Mouse (Mus musculus) liver, embryonic 15.5 days (tissue): ENCODE results near the gene Erbb2. TPM values are rescaled to one million over a fixed set of nuclear protein-coding genes. Genes with fewer than 3 reads are reported as not detected.

Experiments used
- ATAC-seq: fragments of 200-750 bp; cut with Nextera tagmentation; 2 replicates; pipeline ENCODE4 v1.8.0; 2017; ENCODE audit warnings: moderate number of reproducible peaks, mild to moderate bottlenecking, moderate library complexity; ENCODE audit not compliant: insufficient read depth
- H3K27ac ChIP-seq: fragments of 300-500 bp; sonication (generic); replicated peaks from 2 replicates; pipeline ENCODE4 v1.5.1; 2015; ENCODE audit warnings: mild to moderate bottlenecking, inconsistent platforms
- H3K27me3 ChIP-seq: fragments of 300-500 bp; sonication (generic); 2 replicates; pipeline ENCODE4 v1.6.1; 2015; ENCODE audit warnings: mild to moderate bottlenecking, inconsistent platforms
- H3K36me3 ChIP-seq: fragments of 300-500 bp; sonication (generic); replicated peaks from 2 replicates; pipeline ENCODE4 v1.6.1; 2015; ENCODE audit warnings: moderate library complexity, mild to moderate bottlenecking, inconsistent platforms
- H3K4me1 ChIP-seq: fragments of 300-500 bp; sonication (generic); replicated peaks from 2 replicates; pipeline ENCODE4 v1.6.1; 2015; ENCODE audit warnings: inconsistent platforms
- H3K4me2 ChIP-seq: fragments of 300-500 bp; sonication (generic); 2 replicates; pipeline ENCODE4 v1.6.1; 2015; ENCODE audit warnings: moderate library complexity, mild to moderate bottlenecking, inconsistent platforms
- H3K4me3 ChIP-seq: fragments of 300-500 bp; sonication (generic); replicated peaks from 2 replicates; pipeline ENCODE4 v1.5.1; 2015; ENCODE audit warnings: mild to moderate bottlenecking, inconsistent platforms
- H3K9ac ChIP-seq: fragments of 300-500 bp; sonication (generic); 2 replicates; pipeline ENCODE4 v1.6.1; 2015; ENCODE audit warnings: moderate library complexity, mild to moderate bottlenecking, inconsistent platforms
- H3K9me3 ChIP-seq: fragments of 300-500 bp; sonication (generic); replicated peaks from 2 replicates; pipeline ENCODE4 v1.6.1; 2016; ENCODE audit warnings: inconsistent platforms
- WGBS: fragments of 180-500 bp; shearing (Covaris S2); methylation state at CpG from one replicate; pipeline ENCODE4 v1.1.7; 2015; ENCODE audit warnings: mixed read lengths; ENCODE audit not compliant: insufficient replicate concordance; 5-methylcytosine and 5-hydroxymethylcytosine counted together
- polyA plus RNA-seq: library from polyadenylated mRNA; unstranded; fragments of >200 nt; fragmentation: Nextera tagmentation; extraction: Ambion mirVana; gene quantifications from 2 replicates; pipeline ENCODE4 v1.2.1, GENCODE M21; 2015

Erbb2 gene
- polyA plus RNA-seq, 1 experiment from 2014 or later = 2.3 TPM

- ATAC-seq = no peak
- 42% methylated on average over 25 of the region's 25 CpGs for WGBS
Observed at GRCm38 (mm10) chr11:98385638-98386585, 26.4 kb upstream of the Erbb2 start, which contains the start of gene Pnmt. TSS of gene Pnmt (plus strand) at chr11:98386450.

GRCm38 (mm10) chr11:98386596-98386995 is 25.7 kb upstream of the Erbb2 start:
- no peaks in the 10 kb centered on the region for H3K36me3 ChIP-seq
- no peak for ATAC-seq
- H3K4me1 ChIP-seq = peaks cover under 1% of the 10 kb centered on the region; the same call in 1 of the 2 replicates
- no peaks in the 10 kb centered on the region for H3K9me3 ChIP-seq
- no peak overlapping the region for H3K27ac ChIP-seq
- H3K27me3 ChIP-seq = peaks cover 78% of the 10 kb centered on the region
- H3K4me3 ChIP-seq = no peak overlapping the region
- WGBS = 15% methylated on average over 24 of the region's 24 CpGs
- no peak overlapping the region for H3K4me2 ChIP-seq
- H3K9ac ChIP-seq = no peak overlapping the region

More at GRCm38 (mm10) chr11:98385638-98386585, 26.4 kb upstream of the Erbb2 start, which contains the start of gene Pnmt:
- Histone ChIP-seq H3K9ac (no peak within 1 kb of the TSS), H3K9me3 (no peaks in the 10 kb centered on the region), H3K4me3 (no peak within 1 kb of the TSS), H3K27ac (no peak within 1 kb of the TSS), H3K4me2 (no peak within 1 kb of the TSS), H3K27me3 (peaks cover 73% of the 10 kb centered on the region), H3K4me1 (no peaks in the 10 kb centered on the region), H3K36me3 (0 out of 2 replicates have a peak, but pooled peaks cover under 1% of the 10 kb centered on the region)

DNA sequence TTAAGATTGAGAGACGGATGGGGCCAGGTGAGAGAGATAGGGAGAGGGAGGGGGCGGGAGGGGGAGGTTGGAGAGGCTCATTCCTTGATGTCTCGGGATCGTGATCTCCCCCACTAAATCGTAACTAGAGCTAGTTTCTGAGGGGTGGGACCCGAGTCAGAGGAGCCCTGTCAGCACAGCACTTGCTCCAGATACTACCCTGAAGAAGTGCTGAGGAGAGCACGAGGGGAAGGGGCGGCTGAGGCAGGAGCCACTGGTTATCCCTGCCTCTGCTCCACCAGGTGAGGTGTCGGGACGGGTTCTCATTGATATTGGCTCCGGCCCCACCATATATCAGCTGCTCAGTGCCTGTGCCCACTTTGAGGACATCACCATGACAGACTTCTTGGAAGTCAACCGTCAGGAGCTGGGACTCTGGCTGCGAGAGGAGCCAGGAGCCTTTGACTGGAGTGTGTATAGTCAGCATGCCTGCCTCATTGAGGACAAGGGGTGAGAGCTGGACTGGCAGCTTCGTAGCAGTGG is 25.2 kb upstream of the Erbb2 start:
- H3K9ac ChIP-seq = no peak overlapping the region
- peaks cover 78% of the 10 kb centered on the region for H3K27me3 ChIP-seq
- H3K4me3 ChIP-seq = no peak overlapping the region
- no peak overlapping the region for H3K27ac ChIP-seq
- no peak for ATAC-seq
- no peaks in the 10 kb centered on the region for H3K9me3 ChIP-seq
- H3K4me1 ChIP-seq = peaks cover 5% of the 10 kb centered on the region
- no peak overlapping the region for H3K4me2 ChIP-seq
- 47% methylated on average over 14 of the region's 14 CpGs for WGBS
- H3K36me3 ChIP-seq = no peaks in the 10 kb centered on the region

- ATAC-seq = no peak
- WGBS = 62% methylated on average over 10 of the region's 10 CpGs
- Histone ChIP-seq H3K4me2 (no peak overlapping the region), H3K36me3 (no peaks in the 10 kb centered on the region), H3K9me3 (no peaks in the 10 kb centered on the region), H3K4me3 (no peak overlapping the region), H3K27ac (no peak overlapping the region), H3K9ac (no peak overlapping the region), H3K27me3 (peaks cover 77% of the 10 kb centered on the region), H3K4me1 (peaks cover 17% of the 10 kb centered on the region)
Observed at GRCm38 (mm10) chr11:98388282-98388681, 24.0 kb upstream of the Erbb2 start.

DNA sequence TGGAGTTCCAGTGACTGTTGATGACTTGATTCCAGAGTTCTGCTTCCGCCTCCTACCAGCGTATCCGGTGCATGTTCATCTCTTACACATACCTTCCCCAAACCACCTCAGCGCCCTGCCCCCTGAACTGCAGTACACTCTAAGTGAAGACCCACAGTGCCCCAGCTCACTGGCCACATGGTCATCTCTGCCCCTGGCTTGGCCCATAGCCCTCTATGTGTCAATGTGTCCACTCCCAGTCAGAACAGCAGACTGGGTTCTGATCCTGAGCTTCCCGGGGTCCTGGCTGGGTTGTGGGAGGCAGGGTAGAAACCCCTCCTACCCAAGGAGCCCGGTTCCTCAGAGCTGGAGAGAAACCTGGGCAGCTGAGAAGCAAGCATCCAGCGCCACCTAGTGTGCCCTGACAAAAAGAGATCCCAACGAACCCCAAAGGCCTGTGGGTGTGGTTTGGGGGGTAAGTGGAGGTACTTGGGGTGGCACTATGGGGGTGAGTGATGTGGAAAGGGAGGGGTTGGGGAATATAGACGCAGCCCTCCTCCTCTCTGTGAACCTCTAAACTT is 23.0 kb upstream of the Erbb2 start:
- Histone ChIP-seq H3K36me3 (no peaks in the 10 kb centered on the region), H3K4me1 (peaks cover 27% of the 10 kb centered on the region), H3K4me2 (no peak overlapping the region), H3K27me3 (peaks cover 67% of the 10 kb centered on the region), H3K9me3 (no peaks in the 10 kb centered on the region), H3K9ac (no peak overlapping the region), H3K27ac (no peak overlapping the region), H3K4me3 (no peak overlapping the region)
- WGBS = 17% methylated on average over 9 of the region's 9 CpGs
- ATAC-seq = no peak

DNA sequence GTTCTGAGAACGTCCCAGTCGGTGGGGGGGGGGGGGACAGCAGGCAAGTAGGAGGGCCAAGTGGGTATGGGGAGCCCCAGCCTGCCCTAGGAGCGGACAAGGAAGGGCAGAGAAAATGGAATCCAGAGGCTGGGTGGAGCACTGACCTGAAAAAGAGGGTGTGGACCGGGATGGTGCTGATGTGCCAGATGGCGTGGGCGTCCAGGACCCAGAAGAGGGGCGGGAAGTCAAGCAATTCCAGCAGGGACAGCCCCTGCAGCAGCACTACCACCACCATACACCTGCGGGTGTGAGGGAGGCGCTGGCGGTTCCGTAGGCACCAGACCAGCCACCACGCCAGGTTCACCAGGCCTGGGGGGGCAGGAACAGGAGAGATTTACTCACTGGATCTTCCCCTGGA is 22.1 kb upstream of the Erbb2 start:
- no peaks in the 10 kb centered on the region for H3K36me3 ChIP-seq
- no peak overlapping the region for H3K9ac ChIP-seq
- no peak overlapping the region for H3K4me2 ChIP-seq
- 72% methylated on average over 12 of the region's 12 CpGs for WGBS
- no peaks in the 10 kb centered on the region for H3K9me3 ChIP-seq
- peaks cover 35% of the 10 kb centered on the region for H3K4me1 ChIP-seq
- no peak overlapping the region for H3K27ac ChIP-seq
- H3K27me3 ChIP-seq = peaks cover 59% of the 10 kb centered on the region
- no peak overlapping the region for H3K4me3 ChIP-seq
- ATAC-seq = no peak

DNA sequence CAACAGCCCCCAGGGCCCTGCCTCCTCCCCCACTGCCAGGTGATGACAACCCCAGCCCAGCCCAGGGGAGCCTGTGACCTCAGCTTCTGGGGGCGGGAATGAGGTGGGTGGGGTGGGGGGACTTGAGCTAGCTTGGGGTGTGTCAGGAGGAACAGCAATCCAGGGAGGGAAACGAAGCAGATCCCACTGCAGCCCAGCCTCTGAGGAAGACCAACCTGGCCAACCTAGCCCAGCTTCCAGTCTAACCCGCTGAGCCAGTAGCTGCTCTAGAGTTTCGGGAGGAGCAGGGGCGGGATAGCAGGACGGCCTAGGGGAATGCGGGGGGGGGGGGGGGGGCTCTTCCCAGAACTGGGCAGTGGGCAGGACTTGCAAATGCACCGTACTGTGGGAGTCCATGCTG is 20.2 kb upstream of the Erbb2 start:
- Histone ChIP-seq H3K36me3 (no peaks in the 10 kb centered on the region), H3K9me3 (no peaks in the 10 kb centered on the region), H3K4me3 (no peak overlapping the region), H3K27me3 (peaks cover 40% of the 10 kb centered on the region), H3K27ac (peak overlapping the region; percentile 82), H3K9ac (peak overlapping the region; percentile 29; the same call in 1 of the 2 replicates), H3K4me1 (peaks cover 40% of the 10 kb centered on the region), H3K4me2 (peak overlapping the region; percentile 61)
- no peak for ATAC-seq
- WGBS = 47% methylated on average over 8 of the region's 8 CpGs

GRCm38 (mm10) chr11:98392645-98393044 is 19.6 kb upstream of the Erbb2 start:
- Histone ChIP-seq H3K9ac (peak overlapping the region; percentile 34; the same call in 1 of the 2 replicates), H3K36me3 (no peaks in the 10 kb centered on the region), H3K9me3 (no peaks in the 10 kb centered on the region), H3K4me3 (peak overlapping the region; percentile 9; the same call in 1 of the 2 replicates), H3K4me1 (peaks cover 40% of the 10 kb centered on the region), H3K27me3 (peaks cover 34% of the 10 kb centered on the region), H3K27ac (peak overlapping the region; percentile 82), H3K4me2 (peak overlapping the region; percentile 61)
- peak; percentile 82 for ATAC-seq
- 22% methylated on average over 4 of the region's 4 CpGs for WGBS

DNA sequence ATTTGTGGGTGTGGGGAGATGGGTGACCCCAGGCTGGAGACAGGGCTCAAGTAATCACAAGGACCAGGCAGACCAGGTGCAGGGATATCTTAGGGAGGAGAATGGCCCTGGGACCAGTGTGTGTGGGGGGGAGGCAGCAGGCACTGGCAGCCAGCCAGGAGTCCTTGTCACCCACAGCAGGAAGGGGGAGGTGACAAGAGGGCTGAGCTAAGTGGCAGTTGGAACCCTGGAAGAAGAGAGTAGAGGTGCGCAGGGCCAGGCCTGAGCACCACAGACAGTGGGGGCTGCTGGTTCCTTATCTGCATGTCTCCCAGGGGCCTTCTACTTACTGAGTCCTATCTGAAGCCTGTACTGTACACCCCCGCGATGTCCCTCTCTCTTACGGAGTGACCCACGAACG is 19.0 kb upstream of the Erbb2 start:
- Histone ChIP-seq H3K9ac (peak overlapping the region; percentile 34; the same call in 1 of the 2 replicates), H3K9me3 (no peaks in the 10 kb centered on the region), H3K27me3 (peaks cover 27% of the 10 kb centered on the region), H3K27ac (peak overlapping the region; percentile 82), H3K4me2 (peak overlapping the region; percentile 61), H3K4me1 (peaks cover 40% of the 10 kb centered on the region), H3K36me3 (no peaks in the 10 kb centered on the region), H3K4me3 (0 out of 2 replicates have a peak overlapping the region, but pooled peaks have one; percentile 9)
- 10% methylated on average over 6 of the region's 6 CpGs for WGBS
- ATAC-seq = peak; percentile 77

GRCm38 (mm10) chr11:98394301-98394700 is 18.0 kb upstream of the Erbb2 start:
- Histone ChIP-seq H3K27me3 (peaks cover 19% of the 10 kb centered on the region), H3K4me2 (0 out of 2 replicates have a peak overlapping the region, but pooled peaks have one; percentile 16), H3K4me1 (peaks cover 40% of the 10 kb centered on the region), H3K4me3 (no peak overlapping the region), H3K36me3 (no peaks in the 10 kb centered on the region), H3K9me3 (no peaks in the 10 kb centered on the region), H3K9ac (no peak overlapping the region), H3K27ac (peak overlapping the region; percentile 82)
- WGBS = 63% methylated on average over 6 of the region's 6 CpGs
- no peak for ATAC-seq

DNA sequence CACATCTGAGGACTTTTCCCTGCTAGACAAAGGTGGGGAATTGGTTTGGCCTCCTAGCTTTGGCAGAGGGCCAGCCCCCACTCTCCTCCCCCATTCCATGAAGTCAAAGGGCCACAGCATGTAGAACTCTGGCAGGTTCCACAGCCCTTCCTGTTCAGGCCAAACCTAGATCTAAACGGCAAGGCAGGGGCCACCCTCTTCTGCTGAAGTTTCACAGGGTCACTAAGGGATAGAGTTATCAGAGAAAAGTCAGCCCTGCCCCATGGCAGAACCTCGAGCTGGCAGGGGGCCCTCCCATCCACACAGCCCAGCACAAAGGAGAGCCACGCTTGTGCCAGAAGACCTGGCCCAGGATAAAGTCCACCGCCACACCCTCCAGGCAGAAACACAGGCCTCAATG is 17.2 kb upstream of the Erbb2 start:
- Histone ChIP-seq H3K9me3 (no peaks in the 10 kb centered on the region), H3K4me1 (peaks cover 46% of the 10 kb centered on the region), H3K9ac (no peak overlapping the region), H3K27me3 (peaks cover 14% of the 10 kb centered on the region), H3K27ac (peak overlapping the region; percentile 82), H3K4me3 (no peak overlapping the region), H3K36me3 (no peaks in the 10 kb centered on the region), H3K4me2 (peak overlapping the region; percentile 16; the same call in 1 of the 2 replicates)
- ATAC-seq = peak; percentile 45
- 14% methylated on average over 4 of the region's 4 CpGs for WGBS
